Mouse (Mus musculus): ENCODE data around the gene Zdhhc4. TPM values are rescaled to one million over a fixed set of nuclear protein-coding genes. Genes with fewer than 3 reads are reported as not detected.

The Zdhhc4 gene
- polyA plus RNA-seq, 1 experiment from 2014 or later = 73.5 TPM

- ATAC-seq (replicated peaks) = no peak; the same call in 1 of the 2 replicates
- Histone ChIP-seq H3K9ac (peak overlapping the region; percentile 97), H3K4me3 (peak overlapping the region; percentile 95), H3K9me3 (no peaks in the 10 kb centered on the region), H3K27ac (peak overlapping the region; percentile 89), H3K27me3 (replicated peaks) (no peaks in the 10 kb centered on the region), H3K4me1 (peaks cover 49% of the 10 kb centered on the region), H3K4me2 (peak overlapping the region; percentile 91), H3K36me3 (replicated peaks) (no peaks in the 10 kb centered on the region)
- 1% methylated on average over 12 of the region's 12 CpGs for WGBS
Observed at GRCm38 (mm10) chr5:143270151-143270519, 58.9 kb downstream of the Zdhhc4 start.

GRCm38 (mm10) chr5:143269363-143270150 lies 59.5 kb downstream of the Zdhhc4 start, which contains the start of gene Zfp316:
Gene Zfp316 (minus strand): TSS chr5:143270022.
- peak within 1 kb of the TSS; percentile 91 for H3K4me2 ChIP-seq
- no peaks in the 10 kb centered on the region for H3K36me3 ChIP-seq (replicated peaks)
- no peaks in the 10 kb centered on the region for H3K27me3 ChIP-seq (replicated peaks)
- H3K9me3 ChIP-seq = no peaks in the 10 kb centered on the region
- 1% methylated on average over 69 of the region's 79 CpGs for WGBS
- peak within 1 kb of the TSS; percentile 95 for H3K4me3 ChIP-seq
- peak within 1 kb of the TSS; percentile 89 for H3K27ac ChIP-seq
- peak; percentile 86 for ATAC-seq (replicated peaks)
- peak within 1 kb of the TSS; percentile 97 for H3K9ac ChIP-seq
- peaks cover 49% of the 10 kb centered on the region for H3K4me1 ChIP-seq

DNA sequence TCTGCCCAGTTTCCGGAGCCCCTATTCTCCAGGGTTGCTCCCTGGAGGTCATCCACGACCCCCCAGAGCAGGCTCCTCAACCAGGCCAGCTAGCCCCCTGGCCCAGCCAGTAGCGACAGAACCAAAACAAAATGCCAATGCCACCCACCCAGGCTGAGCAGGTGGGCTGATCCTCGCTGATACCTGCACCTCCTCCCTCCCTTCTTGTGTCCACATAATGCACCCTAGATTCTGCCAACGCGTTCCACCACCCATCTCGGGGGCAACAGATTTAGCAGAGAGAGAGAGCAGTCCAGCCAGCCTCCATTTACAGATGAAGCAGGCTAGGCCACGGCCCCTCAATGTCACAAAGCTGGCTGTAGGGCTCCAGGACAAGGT lies 60.1 kb downstream of the Zdhhc4 start:
- Histone ChIP-seq H3K9me3 (no peaks in the 10 kb centered on the region), H3K4me1 (peaks cover 49% of the 10 kb centered on the region), H3K27ac (peak overlapping the region; percentile 89), H3K4me3 (peak overlapping the region; percentile 95), H3K9ac (peak overlapping the region; percentile 97), H3K36me3 (replicated peaks) (no peaks in the 10 kb centered on the region; the same call in 1 of the 2 replicates), H3K4me2 (peak overlapping the region; percentile 91), H3K27me3 (replicated peaks) (no peaks in the 10 kb centered on the region)
- WGBS = 17% methylated on average over 8 of the region's 8 CpGs
- ATAC-seq (replicated peaks) = no peak; the same call in 1 of the 2 replicates

GRCm38 (mm10) chr5:143266794-143267193 lies 62.3 kb downstream of the Zdhhc4 start:
- ATAC-seq (replicated peaks) = no peak

More at GRCm38 (mm10) chr5:143266794-143267193, 62.3 kb downstream of the Zdhhc4 start:
- H3K4me1 ChIP-seq = peaks cover 49% of the 10 kb centered on the region
- H3K9me3 ChIP-seq = no peaks in the 10 kb centered on the region
- no peak overlapping the region for H3K27ac ChIP-seq
- no peaks in the 10 kb centered on the region for H3K27me3 ChIP-seq (replicated peaks)
- WGBS = 92% methylated on average over 6 of the region's 6 CpGs
- H3K4me2 ChIP-seq = no peak overlapping the region
- H3K36me3 ChIP-seq (replicated peaks) = peaks cover 9% of the 10 kb centered on the region; the same call in 1 of the 2 replicates
- no peak overlapping the region for H3K4me3 ChIP-seq
- H3K9ac ChIP-seq = no peak overlapping the region

Other genes starting within 250 kb of the Zdhhc4 start
- gene Rnf216, start 216.3 kb downstream of the Zdhhc4 start, polyA plus RNA-seq (2015; fragmentation: Nextera tagmentation; extraction: Ambion mirVana) = 30.6 and 33.6 TPM in 2 replicates
- gene Olfr718-ps1, start 181.7 kb downstream of the Zdhhc4 start, polyA plus RNA-seq (2015; fragmentation: Nextera tagmentation; extraction: Ambion mirVana) = 0.04 TPM in 1 of 2 replicates, not detected in the other
- 14.9 and 16.1 TPM in 2 replicates for gene Rbak, start 148.5 kb downstream of the Zdhhc4 start, polyA plus RNA-seq (2015; fragmentation: Nextera tagmentation; extraction: Ambion mirVana)
- not detected in 2 replicates for gene Spdye4b, start 148.2 kb downstream of the Zdhhc4 start, polyA plus RNA-seq (2015; fragmentation: Nextera tagmentation; extraction: Ambion mirVana)
- not detected in 2 replicates for gene Spdye4a, start 102.4 kb downstream of the Zdhhc4 start, polyA plus RNA-seq (2015; fragmentation: Nextera tagmentation; extraction: Ambion mirVana)
- 22.5 and 22.8 TPM in 2 replicates for gene Zfp12, start 94.1 kb downstream of the Zdhhc4 start, polyA plus RNA-seq (2015; fragmentation: Nextera tagmentation; extraction: Ambion mirVana)
- gene Zfp316, start 59.2 kb downstream of the Zdhhc4 start, polyA plus RNA-seq (2015; fragmentation: Nextera tagmentation; extraction: Ambion mirVana) = 14.0 and 15.0 TPM in 2 replicates
- gene Zfp853, start 35.6 kb downstream of the Zdhhc4 start, polyA plus RNA-seq (2015; fragmentation: Nextera tagmentation; extraction: Ambion mirVana) = 0.19 and 0.34 TPM in 2 replicates
- 32.2 and 33.5 TPM in 2 replicates for gene E130309D02Rik, start 13.9 kb downstream of the Zdhhc4 start, polyA plus RNA-seq (2015; fragmentation: Nextera tagmentation; extraction: Ambion mirVana)
- gene Grid2ip, start 28.1 kb upstream of the Zdhhc4 start, polyA plus RNA-seq (2015; fragmentation: Nextera tagmentation; extraction: Ambion mirVana) = 0.33 and 0.44 TPM in 2 replicates
- gene Kdelr2, start 74.6 kb upstream of the Zdhhc4 start, polyA plus RNA-seq (2015; fragmentation: Nextera tagmentation; extraction: Ambion mirVana) = 123 TPM in 2 replicates
- 22.6 and 23.3 TPM in 2 replicates for gene Daglb, start 135.3 kb upstream of the Zdhhc4 start, polyA plus RNA-seq (2015; fragmentation: Nextera tagmentation; extraction: Ambion mirVana)
- gene Rac1, start 198.8 kb upstream of the Zdhhc4 start, polyA plus RNA-seq (2015; fragmentation: Nextera tagmentation; extraction: Ambion mirVana) = 389 and 397 TPM in 2 replicates

All from midbrain, embryonic 15.5 days (tissue).